Comparison of ENCODE assay signal across 10 mouse cellular contexts in the genomic region with DNA sequence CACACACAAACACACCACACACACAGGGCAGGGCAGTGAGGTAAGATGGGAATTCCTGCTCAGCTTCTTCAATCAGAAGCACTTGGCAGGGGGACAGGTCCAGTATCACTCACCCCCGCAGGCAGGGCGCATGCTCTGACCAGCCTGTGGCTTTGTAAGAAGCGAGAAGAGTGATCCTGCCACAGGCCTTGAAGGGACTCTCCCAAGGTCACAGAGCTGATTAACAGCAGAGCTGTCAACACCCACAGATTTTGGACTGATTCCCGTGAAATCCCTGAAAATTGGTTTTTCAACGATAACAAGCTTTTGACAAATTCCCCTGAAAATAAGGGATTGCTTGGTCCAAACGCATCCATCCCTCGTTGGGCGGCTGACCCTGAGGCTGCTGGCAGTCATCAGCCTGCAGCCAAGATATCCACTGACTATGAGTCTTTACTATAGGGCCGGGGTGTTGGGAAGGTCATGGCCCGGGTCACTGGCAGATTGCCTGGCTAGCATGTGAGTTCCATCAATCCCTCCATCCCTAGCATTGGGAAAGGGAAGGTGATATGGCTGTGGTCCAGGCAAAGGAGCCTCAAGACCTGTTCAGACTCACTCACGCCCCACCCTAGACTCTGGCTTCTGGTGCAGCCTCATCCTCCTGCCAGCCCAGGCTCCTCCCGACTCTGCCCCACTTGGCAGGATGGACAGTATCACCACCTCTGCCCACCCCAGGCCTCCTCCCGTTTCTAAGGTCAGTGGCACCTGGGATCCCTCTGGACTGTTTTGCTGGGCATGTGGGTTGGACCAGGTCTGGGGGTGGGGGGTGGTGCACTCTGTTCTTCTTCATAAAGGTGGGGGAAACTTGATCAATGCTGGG. TPM values are rescaled to one million over a fixed set of nuclear protein-coding genes. Genes with fewer than 3 reads are reported as not detected.
DNase-seq lines count a peak whose midpoint lies in the region; ATAC-seq lines count a peak whose summit lies in the region.
"Had no signal": no experiment of that assay in that cellular context is flagged by ENCODE, and none has a peak within 500 bp of the region (broad histone marks: within the 10 kb centered on the region; RNA-seq: fewer than 3 reads in every experiment).

No protein-coding gene starts in this region.

- intact Hi-C loops in gastrocnemius, postnatal 14 days (cut with DNase I; ENCODE audit: low total_unique reads) = no loop called here

- peak overlapping the region; percentile 43; the same call in 1 of the 2 replicates for H3K27ac ChIP-seq in hindbrain, embryonic 11.5 days (ENCODE audit: low read depth, low read length)
- H3K27ac ChIP-seq in midbrain, embryonic 13.5 days = peak overlapping the region; percentile 86

- no peak overlapping the region for H3K4me3 ChIP-seq in hindbrain, embryonic 11.5 days (ENCODE audit: low read depth, low read length)
- H3K4me3 ChIP-seq in midbrain, embryonic 13.5 days (replicated peaks) = no peak overlapping the region

- H3K9ac ChIP-seq in hindbrain, embryonic 11.5 days (ENCODE audit: low read depth, low read length) = no peak overlapping the region
- H3K9ac ChIP-seq in midbrain, embryonic 13.5 days (replicated peaks) = no peak overlapping the region

- peaks cover 40% of the 10 kb centered on the region for H3K4me1 ChIP-seq in hindbrain, embryonic 11.5 days (replicated peaks; ENCODE audit: control insufficient read depth, insufficient read depth, low read length)
- peaks cover 84% of the 10 kb centered on the region for H3K4me1 ChIP-seq in midbrain, embryonic 13.5 days (replicated peaks)

- no peaks in the 10 kb centered on the region for H3K36me3 ChIP-seq in hindbrain, embryonic 11.5 days (ENCODE audit: control insufficient read depth, insufficient read depth, low read length)
- H3K36me3 ChIP-seq in midbrain, embryonic 13.5 days = no peaks in the 10 kb centered on the region

- DNase-seq in gastrocnemius, postnatal 14 days = peak; percentile 55
- DNase-seq in gastrocnemius, postnatal 4 days (ENCODE audit: low spot score in 2 of 2) = no peak
- peak; percentile 26 for DNase-seq in adrenal gland, adult 8-10 months
- DNase-seq in hindbrain, embryonic 11.5 days (ENCODE audit: low spot score) = no peak
- no peak for DNase-seq in right cerebral cortex, postnatal 4 days
- no peak for DNase-seq in frontal cortex, postnatal 14 days (ENCODE audit: low spot score in 2 of 2)
- DNase-seq: cerebellum, adult 18-20 months; lung, adult 2 months had no signal

- no peak for ATAC-seq in hindbrain, embryonic 11.5 days (ENCODE audit: low FRiP score)
- ATAC-seq in midbrain, embryonic 13.5 days = no peak
- no peak for ATAC-seq in frontal cortex, adult (ENCODE audit: low TSS enrichment)

- H3K9me3 ChIP-seq in hindbrain, embryonic 11.5 days (ENCODE audit: control insufficient read depth, low read length) = no peaks in the 10 kb centered on the region
- no peaks in the 10 kb centered on the region for H3K9me3 ChIP-seq in midbrain, embryonic 13.5 days

- no peak overlapping the region for H3K4me2 ChIP-seq in hindbrain, embryonic 11.5 days (replicated peaks; ENCODE audit: low read depth, low read length)
- H3K4me2 ChIP-seq in midbrain, embryonic 13.5 days (replicated peaks) = no peak overlapping the region

- WGBS in hindbrain, embryonic 11.5 days = 43% methylated on average over 13 of the region's 13 CpGs
- 43% methylated on average over 13 of the region's 13 CpGs for WGBS in midbrain, embryonic 13.5 days

- no peaks in the 10 kb centered on the region for H3K27me3 ChIP-seq in hindbrain, embryonic 11.5 days (ENCODE audit: control insufficient read depth, insufficient read depth, low read length)
- H3K27me3 ChIP-seq in midbrain, embryonic 13.5 days = no peaks in the 10 kb centered on the region

RNA-seq across cellular contexts. Expression of a gene that starts 41.1 kb away (rescaled TPM):
- total RNA-seq in gastrocnemius, postnatal 14 days (2021) = 1 to 10 TPM; 2.6 to 6.3 TPM
- 10 to 100 TPM; 16.1 to 18.0 TPM for total RNA-seq in gastrocnemius, postnatal 4 days (2021)
- total RNA-seq in adrenal gland, adult 8-10 months (2022) = under 1 TPM; 0.74 to 0.98 (median 0.85) TPM
- polyA plus RNA-seq in hindbrain, embryonic 11.5 days (2014; fragmentation: Nextera tagmentation; extraction: Ambion mirVana) = 85.4 and 99.3 TPM in 2 replicates
- 64.2 and 64.9 TPM in 2 replicates for polyA plus RNA-seq in midbrain, embryonic 13.5 days (2015; fragmentation: Nextera tagmentation; extraction: Ambion mirVana)

Comparison
In these comparisons a context has a peak if more than half of its experiments do, and no peak if none do; other contexts are left out.
1. DNase-seq: peak in gastrocnemius, postnatal 14 days (single experiment) and adrenal gland, adult 8-10 months (single experiment); none in gastrocnemius, postnatal 4 days (0 of 2), hindbrain, embryonic 11.5 days (single experiment), right cerebral cortex, postnatal 4 days (single experiment) and frontal cortex, postnatal 14 days (0 of 2).